Mouse (Mus musculus) telencephalon, adult 2 months (tissue): Measurements from ENCODE around the gene Grm4.
A peak's percentile ranks its signal among the peaks of the same experiment; 100 is the strongest.

Experiments
- DNase-seq: peaks from one replicate; pipeline ENCODE4 v3.0.0-alpha.2; 2011; ENCODE audit warnings: low read depth, low spot score

The Grm4 gene

GRCm38 (mm10) chr17:27445364-27446075 is 75.7 kb downstream of the Grm4 start:
- DNase-seq, result no peak

GRCm38 (mm10) chr17:27442538-27443113 is 78.6 kb downstream of the Grm4 start:
- DNase-seq, result no peak

- DNase-seq, result no peak
Measured at GRCm38 (mm10) chr17:27441778-27442177, 79.4 kb downstream of the Grm4 start.

- DNase-seq, result no peak
Measured at GRCm38 (mm10) chr17:27435799-27436198, 85.4 kb downstream of the Grm4 start.

GRCm38 (mm10) chr17:27435225-27435624 is 86.0 kb downstream of the Grm4 start:
- DNase-seq, result no peak

- DNase-seq, result no peak
Measured at GRCm38 (mm10) chr17:27434066-27434465, 87.1 kb downstream of the Grm4 start.

- no peak for DNase-seq
Measured at GRCm38 (mm10) chr17:27433179-27433680, 88.0 kb downstream of the Grm4 start.

GRCm38 (mm10) chr17:27432145-27432650 is 89.0 kb downstream of the Grm4 start:
- no peak for DNase-seq

GRCm38 (mm10) chr17:27431049-27431839 is 90.0 kb downstream of the Grm4 start:
- no peak for DNase-seq

GRCm38 (mm10) chr17:27429757-27430156 is 91.4 kb downstream of the Grm4 start:
- DNase-seq, result no peak

- DNase-seq, result no peak
Measured at GRCm38 (mm10) chr17:27425016-27425415, 96.2 kb downstream of the Grm4 start.

GRCm38 (mm10) chr17:27424356-27424755 is 96.8 kb downstream of the Grm4 start:
- no peak for DNase-seq

- peak; percentile 58 for DNase-seq
Measured at GRCm38 (mm10) chr17:27422726-27423381, 98.3 kb downstream of the Grm4 start.

- no peak for DNase-seq
Measured at GRCm38 (mm10) chr17:27422371-27422725, 98.9 kb downstream of the Grm4 start.

- no peak for DNase-seq
Measured at GRCm38 (mm10) chr17:27421837-27422236, 99.4 kb downstream of the Grm4 start.

GRCm38 (mm10) chr17:27409006-27409405 is 112.2 kb downstream of the Grm4 start:
- no peak for DNase-seq

GRCm38 (mm10) chr17:27408531-27408930 is 112.7 kb downstream of the Grm4 start:
- no peak for DNase-seq

GRCm38 (mm10) chr17:27406956-27407355 is 114.2 kb downstream of the Grm4 start:
- no peak for DNase-seq

- no peak for DNase-seq
Measured at GRCm38 (mm10) chr17:27405376-27406024, 115.7 kb downstream of the Grm4 start.

GRCm38 (mm10) chr17:27401200-27401599 is 120.0 kb downstream of the Grm4 start:
- DNase-seq, result no peak

- no peak for DNase-seq
Measured at GRCm38 (mm10) chr17:27393931-27394330, 127.3 kb downstream of the Grm4 start.
